Mouse (Mus musculus) erythroblast, embryonic 14.5 days (primary cell): ENCODE data around the gene Prss28.

ENCODE experiments used
- GATA1 ChIP-seq: IDR thresholded peaks from 2 replicates; pipeline ENCODE4 v1.6.1; 2012; ENCODE audit warnings: low read length, inconsistent platforms, mixed read lengths
- TAL1 ChIP-seq: IDR thresholded peaks from 3 replicates; pipeline ENCODE4 v1.6.1; 2012; ENCODE audit warnings: low read length, inconsistent platforms, mixed read lengths

DNA sequence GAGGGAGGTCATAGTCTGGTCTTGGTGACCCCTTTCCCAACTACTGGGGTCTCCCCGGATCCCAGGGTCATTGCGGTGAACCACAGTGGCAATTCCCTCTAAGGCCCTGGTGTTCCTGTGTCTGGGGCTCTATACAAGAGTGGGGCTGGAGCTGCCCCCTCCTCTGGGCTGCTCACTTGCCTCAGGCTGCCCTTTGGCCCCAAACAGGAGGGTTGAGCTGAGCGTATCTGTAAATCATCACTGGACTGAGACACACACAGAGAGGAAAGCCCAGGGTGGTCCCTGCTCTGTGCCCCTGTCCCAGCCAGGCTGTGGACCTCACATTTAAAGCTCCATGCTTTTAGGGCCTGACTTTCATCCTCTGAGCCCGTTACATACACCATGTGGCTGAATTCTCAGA is 29.8 kb downstream of the Prss28 start:
- TF ChIP-seq TAL1 (no peak), GATA1 (no peak)
